Mouse (Mus musculus): ENCODE data around the gene Slc5a11. TPM values are rescaled to one million over a fixed set of nuclear protein-coding genes. Genes with fewer than 3 reads are reported as not detected.

Slc5a11 gene
- total and polyA plus RNA-seq, 2 experiments from 2014 or later = 0.10 TPM; not detected in 1

- Histone ChIP-seq H3K4me1 (ENCODE audit: control insufficient read depth, insufficient read depth) (no peaks in the 10 kb centered on the region), H3K9ac (replicated peaks; ENCODE audit: low read depth, low read length) (no peak overlapping the region), H3K4me2 (ENCODE audit: low read depth, low read length) (no peak overlapping the region), H3K4me3 (ENCODE audit: low read depth, low read length) (no peak overlapping the region), H3K27ac (ENCODE audit: low read depth) (no peak overlapping the region), H3K27me3 (ENCODE audit: control insufficient read depth, insufficient read depth, low read length) (no peaks in the 10 kb centered on the region), H3K36me3 (replicated peaks; ENCODE audit: control insufficient read depth, insufficient read depth, low read length) (peaks cover 96% of the 10 kb centered on the region), H3K9me3 (replicated peaks; ENCODE audit: control insufficient read depth, low read length) (no peaks in the 10 kb centered on the region)
- DNase-seq (ENCODE audit: low spot score) = no peak
- no peak for ATAC-seq (ENCODE audit: insufficient read depth, low read depth)
- no peak for TF ChIP-seq CTCF (IDR thresholded peaks at IDR 0.05; ENCODE audit: low read depth)
- TF ChIP-seq EP300 (IDR thresholded peaks at IDR 0.05; ENCODE audit: low read depth) = no peak
- WGBS = 77% methylated on average over 20 of the region's 20 CpGs
Observed at GRCm38 (mm10) chr7:123181787-123182701, 32.5 kb upstream of the Slc5a11 start.

- H3K36me3 ChIP-seq (replicated peaks; ENCODE audit: control insufficient read depth, insufficient read depth, low read length) = peaks cover 98% of the 10 kb centered on the region
- DNase-seq (ENCODE audit: low spot score) = no peak
- TF ChIP-seq CTCF (IDR thresholded peaks at IDR 0.05; ENCODE audit: low read depth) (no peak), EP300 (IDR thresholded peaks at IDR 0.05; ENCODE audit: low read depth) (no peak)
- H3K9ac ChIP-seq (replicated peaks; ENCODE audit: low read depth, low read length) = no peak overlapping the region
- no peaks in the 10 kb centered on the region for H3K27me3 ChIP-seq (ENCODE audit: control insufficient read depth, insufficient read depth, low read length)
- no peak overlapping the region for H3K4me3 ChIP-seq (ENCODE audit: low read depth, low read length)
- whole genome bisulfite sequencing = 88% methylated on average over 1 of the region's 1 CpGs
- no peak overlapping the region for H3K27ac ChIP-seq (ENCODE audit: low read depth)
- H3K4me2 ChIP-seq (ENCODE audit: low read depth, low read length) = no peak overlapping the region
- no peaks in the 10 kb centered on the region for H3K4me1 ChIP-seq (ENCODE audit: control insufficient read depth, insufficient read depth)
- H3K9me3 ChIP-seq (replicated peaks; ENCODE audit: control insufficient read depth, low read length) = no peaks in the 10 kb centered on the region
- no peak for ATAC-seq (ENCODE audit: insufficient read depth, low read depth)
Observed at GRCm38 (mm10) chr7:123184891-123185290, 29.7 kb upstream of the Slc5a11 start.

DNA sequence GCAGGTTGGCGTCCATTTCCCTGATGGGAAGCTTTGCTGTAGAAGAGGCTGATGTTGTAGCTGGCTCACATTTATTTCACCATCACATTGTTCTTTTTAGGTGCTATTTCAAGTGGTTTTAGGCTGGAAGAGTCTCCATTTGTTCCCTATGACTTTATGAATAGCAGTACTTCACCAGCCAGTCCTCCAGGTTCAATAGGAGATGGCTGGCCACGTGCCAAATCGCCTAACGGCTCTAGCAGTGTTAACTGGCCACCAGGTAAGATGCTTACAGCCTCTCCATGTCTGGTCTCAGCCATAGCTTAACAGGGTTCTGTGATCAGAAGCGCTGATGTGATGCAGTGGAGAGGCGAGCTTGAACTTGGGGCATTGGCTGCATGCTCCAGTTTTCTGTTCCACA, 28.1 kb upstream of the Slc5a11 start:
- Histone ChIP-seq H3K9me3 (replicated peaks; ENCODE audit: control insufficient read depth, low read length) (no peaks in the 10 kb centered on the region), H3K4me1 (ENCODE audit: control insufficient read depth, insufficient read depth) (no peaks in the 10 kb centered on the region), H3K4me2 (ENCODE audit: low read depth, low read length) (no peak overlapping the region), H3K36me3 (replicated peaks; ENCODE audit: control insufficient read depth, insufficient read depth, low read length) (peaks cover 98% of the 10 kb centered on the region), H3K27ac (ENCODE audit: low read depth) (no peak overlapping the region), H3K4me3 (ENCODE audit: low read depth, low read length) (no peak overlapping the region), H3K9ac (replicated peaks; ENCODE audit: low read depth, low read length) (no peak overlapping the region), H3K27me3 (ENCODE audit: control insufficient read depth, insufficient read depth, low read length) (no peaks in the 10 kb centered on the region)
- TF ChIP-seq EP300 (IDR thresholded peaks at IDR 0.05; ENCODE audit: low read depth) (no peak), CTCF (IDR thresholded peaks at IDR 0.05; ENCODE audit: low read depth) (no peak)
- 78% methylated on average over 6 of the region's 6 CpGs for WGBS
- no peak for ATAC-seq (ENCODE audit: insufficient read depth, low read depth)
- DNase-seq (ENCODE audit: low spot score) = no peak

- Histone ChIP-seq H3K4me2 (ENCODE audit: low read depth, low read length) (no peak overlapping the region), H3K27me3 (ENCODE audit: control insufficient read depth, insufficient read depth, low read length) (no peaks in the 10 kb centered on the region), H3K36me3 (replicated peaks; ENCODE audit: control insufficient read depth, insufficient read depth, low read length) (peaks cover 98% of the 10 kb centered on the region), H3K27ac (ENCODE audit: low read depth) (no peak overlapping the region), H3K9me3 (replicated peaks; ENCODE audit: control insufficient read depth, low read length) (no peaks in the 10 kb centered on the region), H3K9ac (replicated peaks; ENCODE audit: low read depth, low read length) (no peak overlapping the region), H3K4me3 (ENCODE audit: low read depth, low read length) (no peak overlapping the region), H3K4me1 (ENCODE audit: control insufficient read depth, insufficient read depth) (no peaks in the 10 kb centered on the region)
- TF ChIP-seq EP300 (IDR thresholded peaks at IDR 0.05; ENCODE audit: low read depth) (no peak), CTCF (IDR thresholded peaks at IDR 0.05; ENCODE audit: low read depth) (no peak)
- ATAC-seq (ENCODE audit: insufficient read depth, low read depth) = no peak
- DNase-seq (ENCODE audit: low spot score) = no peak
- 79% methylated on average over 4 of the region's 4 CpGs for WGBS
Observed at GRCm38 (mm10) chr7:123187246-123187645, 27.3 kb upstream of the Slc5a11 start.

DNA sequence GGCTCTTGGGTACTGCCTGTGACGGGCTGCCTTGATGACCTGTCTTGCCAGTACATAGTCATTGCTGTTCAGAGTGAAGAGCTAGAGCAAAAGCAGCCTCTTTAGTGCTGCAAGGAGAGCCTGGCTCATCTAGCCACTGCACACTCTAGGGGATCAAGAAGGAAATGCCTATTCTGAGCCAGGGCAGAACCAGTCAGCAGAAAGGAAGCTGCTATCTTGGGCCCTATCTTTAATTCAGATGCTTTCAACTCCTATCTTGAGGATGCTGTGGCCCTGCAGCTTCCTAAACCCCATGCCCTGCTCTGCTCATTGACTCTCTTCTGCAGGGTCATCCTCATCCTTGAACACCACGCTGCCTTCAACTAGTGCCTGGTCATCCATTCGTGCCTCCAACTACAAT, 26.1 kb upstream of the Slc5a11 start:
- Histone ChIP-seq H3K27me3 (ENCODE audit: control insufficient read depth, insufficient read depth, low read length) (no peaks in the 10 kb centered on the region), H3K27ac (ENCODE audit: low read depth) (no peak overlapping the region), H3K4me1 (ENCODE audit: control insufficient read depth, insufficient read depth) (no peaks in the 10 kb centered on the region), H3K36me3 (replicated peaks; ENCODE audit: control insufficient read depth, insufficient read depth, low read length) (peaks cover 98% of the 10 kb centered on the region), H3K9ac (replicated peaks; ENCODE audit: low read depth, low read length) (no peak overlapping the region), H3K4me2 (ENCODE audit: low read depth, low read length) (no peak overlapping the region), H3K4me3 (ENCODE audit: low read depth, low read length) (no peak overlapping the region), H3K9me3 (replicated peaks; ENCODE audit: control insufficient read depth, low read length) (no peaks in the 10 kb centered on the region)
- TF ChIP-seq CTCF (IDR thresholded peaks at IDR 0.05; ENCODE audit: low read depth) = no peak
- no peak for TF ChIP-seq EP300 (IDR thresholded peaks at IDR 0.05; ENCODE audit: low read depth)
- ATAC-seq (ENCODE audit: insufficient read depth, low read depth) (no peak), DNase-seq (ENCODE audit: low spot score) (no peak)
- 72% methylated on average over 3 of the region's 3 CpGs for WGBS

Measured in heart, postnatal 0 days (tissue).